Mouse (Mus musculus): ENCODE data around the gene Gm10354.
"Not testable (repeated sequence)": the region's sequence is repeated elsewhere in the genome, so short reads cannot be mapped to it uniquely, and the experiment has no call there.

Gene Gm10354

DNA sequence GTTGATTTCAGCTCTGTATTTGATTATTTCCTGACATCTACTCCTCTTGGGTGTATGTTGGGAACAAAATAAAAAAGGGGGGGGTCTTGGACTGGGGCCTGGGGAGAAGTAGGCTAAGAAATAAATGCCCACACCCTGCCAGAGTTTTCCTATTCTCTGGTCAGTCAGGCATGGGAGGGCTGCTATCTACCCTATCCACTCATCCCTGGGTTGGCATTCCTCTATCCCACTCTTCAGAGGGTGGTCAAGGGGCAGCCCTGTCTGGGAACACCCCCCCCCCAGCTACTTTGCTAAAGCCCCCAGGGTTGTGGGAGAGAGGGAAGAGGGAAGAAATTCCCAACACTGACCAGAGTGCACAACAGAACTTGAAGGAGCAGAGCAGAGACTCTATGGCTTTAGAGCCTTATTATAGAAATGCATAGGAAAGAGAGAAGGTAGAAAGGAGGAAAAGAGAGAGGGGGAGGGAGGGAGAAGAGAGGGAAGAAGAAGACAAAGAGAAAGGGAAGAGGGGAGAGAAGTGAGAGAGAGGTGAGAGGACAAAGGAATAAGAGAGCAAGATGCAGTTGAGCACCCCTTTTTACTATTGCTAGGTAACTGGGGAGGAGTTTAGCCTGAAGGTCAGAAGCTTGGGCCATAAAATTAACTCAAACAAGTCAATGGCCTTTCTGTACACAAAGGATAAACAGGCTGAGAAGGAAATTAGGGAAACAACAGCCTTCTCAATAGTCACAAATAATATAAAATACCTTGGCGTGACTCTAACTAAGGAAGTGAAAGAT lies 22.6 kb downstream of the Gm10354 start:
- DNase-seq (ENCODE audit: low read depth, low spot score) = not testable (repeated sequence)

DNA sequence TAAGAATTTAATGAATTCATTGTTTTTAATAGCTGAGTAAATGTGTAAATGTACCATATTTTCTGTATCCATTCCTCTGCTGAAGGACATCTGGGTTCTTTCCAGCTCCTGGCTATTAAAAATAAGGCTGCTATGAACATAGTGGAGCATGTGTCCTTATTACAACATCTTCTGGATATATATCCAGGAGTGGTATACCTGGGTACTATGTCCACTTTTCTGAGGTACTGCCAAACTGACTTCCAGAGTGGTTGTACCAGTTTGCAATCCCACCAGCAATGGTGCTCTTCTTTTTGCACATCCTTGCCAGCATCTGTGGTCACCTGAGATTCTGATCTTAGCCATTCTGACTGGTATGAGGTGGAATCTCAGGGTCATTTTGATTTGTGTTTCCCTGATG lies 25.1 kb downstream of the Gm10354 start:
- DNase-seq (ENCODE audit: low read depth, low spot score) = not testable (repeated sequence)

- not testable (repeated sequence) for DNase-seq (ENCODE audit: low read depth, low spot score)
Measured at GRCm38 (mm10) chr5:14952749-14953148, 26.0 kb downstream of the Gm10354 start.

DNA sequence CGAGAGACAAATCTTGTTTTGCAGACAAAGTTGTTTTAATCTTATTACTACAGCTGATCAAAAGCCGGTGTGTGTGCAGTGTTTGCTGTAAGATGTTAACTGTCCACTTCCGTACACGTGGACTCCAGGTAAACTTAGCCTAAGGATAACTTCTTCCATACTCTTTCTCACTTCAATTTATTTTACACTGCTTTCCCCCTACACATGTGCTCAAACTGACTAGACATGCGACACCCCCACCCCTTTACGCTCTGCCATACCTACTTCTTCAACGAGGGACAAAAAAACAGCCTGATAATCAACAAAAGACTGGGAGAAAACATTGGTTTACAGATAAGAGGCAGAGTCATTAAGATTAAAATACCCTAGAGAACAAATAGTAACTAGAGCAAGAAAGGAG lies 26.9 kb downstream of the Gm10354 start:
- DNase-seq (ENCODE audit: low read depth, low spot score) = not testable (repeated sequence)

- DNase-seq (ENCODE audit: low read depth, low spot score) = not testable (repeated sequence)
Measured at GRCm38 (mm10) chr5:14947482-14948198, 31.1 kb downstream of the Gm10354 start.

DNA sequence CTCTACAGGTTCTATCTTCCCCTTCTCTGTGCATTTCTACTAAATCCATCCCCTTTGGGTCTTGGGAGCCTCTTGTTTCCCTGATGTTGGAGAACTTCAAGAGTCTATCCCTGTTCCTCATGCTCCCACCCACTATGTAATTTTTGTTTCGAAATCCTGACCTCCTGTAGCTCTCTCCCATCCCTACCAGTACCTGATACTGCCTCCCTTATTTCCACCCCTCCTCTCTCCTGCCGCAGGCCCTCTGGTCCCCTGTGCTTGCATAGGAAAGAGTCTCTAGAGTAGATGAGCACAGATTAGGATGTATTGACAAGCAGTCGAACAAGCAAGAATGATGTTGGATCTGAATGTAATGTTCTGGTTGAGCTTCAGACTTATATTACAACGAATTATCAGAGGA lies 33.2 kb downstream of the Gm10354 start:
- not testable (repeated sequence) for DNase-seq (ENCODE audit: low read depth, low spot score)

DNA sequence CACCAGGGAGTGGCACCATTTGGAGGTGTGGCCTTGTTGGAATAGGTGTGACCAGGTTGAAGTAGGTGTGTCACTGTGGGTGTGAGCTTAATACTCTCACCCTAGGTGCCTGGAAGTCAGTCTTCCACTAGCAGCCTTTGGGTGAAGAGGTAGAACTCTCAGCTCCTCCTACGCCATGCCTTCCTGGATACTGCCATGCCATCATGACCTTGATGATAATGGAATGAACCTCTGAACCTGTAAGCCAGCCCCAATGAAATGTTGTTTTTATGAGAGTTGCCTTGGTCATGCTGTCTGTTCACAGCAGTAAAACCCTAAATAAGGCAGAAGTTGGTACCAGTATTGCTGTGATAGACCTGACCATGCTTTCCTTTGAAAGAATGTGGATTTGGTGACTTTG lies 37.7 kb downstream of the Gm10354 start:
- not testable (repeated sequence) for DNase-seq (ENCODE audit: low read depth, low spot score)

DNA sequence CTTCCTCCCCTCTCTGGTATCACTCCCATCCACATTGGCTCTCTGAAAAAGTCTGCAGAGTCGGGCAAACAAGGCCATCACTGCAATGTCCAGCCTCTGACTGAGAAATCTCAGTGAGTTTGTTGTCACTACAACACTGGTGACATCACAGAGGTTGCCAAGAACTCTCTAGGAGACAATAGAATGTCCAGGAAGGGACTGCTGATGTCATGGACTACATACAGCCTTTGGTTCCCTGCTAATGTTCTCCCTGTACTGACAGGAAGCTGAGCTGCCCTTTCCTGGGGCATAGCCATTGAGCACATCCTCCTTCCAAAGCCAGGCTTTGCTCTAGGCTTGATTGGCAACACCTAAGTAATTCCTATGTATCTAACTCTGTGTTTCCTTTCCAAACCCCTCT lies 40.4 kb downstream of the Gm10354 start, which contains the start of gene Speer4e:
Gene Speer4e, minus strand, starts transcription at position 101 of the 400 bp plus-strand sequence.
- not testable (repeated sequence) for DNase-seq (ENCODE audit: low read depth, low spot score)

- not testable (repeated sequence) for DNase-seq (ENCODE audit: low read depth, low spot score)
Measured at GRCm38 (mm10) chr5:14933721-14934120, 45.0 kb downstream of the Gm10354 start.

GRCm38 (mm10) chr5:14927047-14927446 lies 51.7 kb downstream of the Gm10354 start:
- not testable (repeated sequence) for DNase-seq (ENCODE audit: low read depth, low spot score)
